Mouse (Mus musculus) T-cell, adult 2 months (primary cell): ENCODE results near the gene Clec3b.

Experiments used
- DNase-seq: peaks from one replicate; pipeline ENCODE4 v3.0.0; 2022; ENCODE audit warnings: low spot score

Gene Clec3b

DNA sequence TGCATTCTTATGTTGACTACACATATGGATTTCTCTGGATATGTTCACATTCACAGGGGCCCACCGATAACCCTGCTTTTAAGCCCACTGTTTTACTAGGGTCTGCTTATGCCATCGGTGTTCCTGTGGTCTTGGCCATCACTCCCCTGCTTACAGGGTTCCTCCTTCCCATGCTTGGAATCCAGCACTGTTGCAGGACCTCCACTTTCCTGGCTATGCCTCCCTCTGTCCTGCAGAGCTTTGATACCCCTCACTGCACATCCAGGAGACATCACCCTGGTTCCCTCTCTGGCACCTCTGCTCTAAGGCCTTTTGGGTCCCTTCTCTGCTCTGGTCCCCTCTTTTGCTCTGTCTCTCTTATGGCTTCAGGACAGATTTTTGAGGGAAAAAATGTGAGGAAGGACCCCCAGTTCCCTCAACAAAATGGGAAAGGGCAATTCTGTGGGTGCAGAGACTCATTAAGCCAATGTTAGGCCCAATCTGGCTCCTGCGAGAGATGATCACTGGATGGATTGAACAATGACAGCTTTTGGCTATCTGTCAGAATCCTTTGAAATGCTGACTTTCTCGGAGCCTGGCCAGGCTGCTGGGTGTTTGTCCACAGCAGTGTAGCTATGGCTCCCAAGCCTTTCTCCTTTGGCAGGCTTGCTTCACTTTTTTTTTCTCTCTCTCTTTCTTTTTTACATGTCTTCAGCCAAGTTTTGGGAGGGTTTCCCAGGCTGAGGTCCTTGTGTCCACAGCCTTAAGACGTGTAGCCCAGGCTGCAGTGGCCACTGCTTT, at the start of gene Clec3b:
Clec3b (plus strand) TSS at position 706 of the 780 bp plus-strand sequence.
- DNase-seq, result no peak

DNA sequence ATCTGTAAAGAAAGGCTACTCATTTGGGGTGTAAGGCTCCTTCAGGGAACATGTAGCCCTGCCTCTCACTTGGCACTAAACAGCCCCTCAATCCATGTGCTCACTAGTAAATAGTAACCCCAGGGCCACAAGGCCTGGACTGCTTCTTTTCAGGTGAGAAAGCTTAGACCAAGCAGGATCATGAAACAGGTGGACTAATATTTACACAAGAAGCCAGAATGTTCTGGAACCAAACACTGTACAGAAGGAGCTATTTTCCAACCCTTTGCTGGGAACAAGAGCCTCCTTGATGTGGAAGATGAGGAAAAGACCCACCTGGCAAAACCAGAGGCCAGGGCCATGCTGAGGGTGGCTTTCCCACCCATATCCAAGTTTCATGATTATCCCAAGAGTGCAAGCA, 47.3 kb upstream of the Clec3b start:
- no peak for DNase-seq

DNA sequence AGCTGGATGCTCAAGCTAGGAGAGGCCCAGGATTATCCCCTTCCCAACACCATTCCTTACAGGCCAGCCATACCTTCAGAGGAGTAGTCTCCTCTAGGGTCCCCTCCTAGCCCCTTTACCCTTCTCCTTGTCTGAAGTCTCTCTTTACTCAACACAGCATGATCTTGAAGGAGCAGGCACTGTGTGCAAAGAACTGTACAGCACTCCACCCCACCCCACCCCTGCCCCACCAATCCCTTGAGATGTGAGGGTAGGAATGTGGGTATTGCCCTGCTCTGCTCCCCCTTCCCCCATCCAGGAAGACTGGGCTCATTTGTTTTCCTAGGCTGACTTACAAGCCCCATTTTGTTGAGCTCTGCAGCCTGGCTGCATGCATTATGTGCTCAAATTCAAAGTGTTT, 46.4 kb upstream of the Clec3b start:
- no peak for DNase-seq

DNA sequence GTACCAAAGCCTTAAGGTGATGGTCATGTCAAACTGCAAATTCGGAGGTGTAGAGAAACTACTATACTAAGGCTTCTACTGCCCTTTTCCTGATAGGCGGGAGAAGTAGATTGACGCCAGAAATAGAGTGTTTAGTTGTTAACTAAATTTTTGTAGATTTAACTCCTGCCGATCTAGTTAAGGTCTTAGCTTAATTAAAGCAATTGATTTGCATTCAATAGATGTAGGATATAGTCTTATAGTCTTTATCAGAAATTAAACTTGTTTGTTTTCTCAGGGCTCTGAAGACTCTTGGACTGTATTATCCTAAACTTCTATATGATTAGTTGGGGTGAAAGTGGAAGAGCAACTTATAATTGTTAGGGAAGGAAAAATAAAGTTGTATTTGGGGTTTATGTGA, 43.6 kb upstream of the Clec3b start:
- DNase-seq, result no peak

DNA sequence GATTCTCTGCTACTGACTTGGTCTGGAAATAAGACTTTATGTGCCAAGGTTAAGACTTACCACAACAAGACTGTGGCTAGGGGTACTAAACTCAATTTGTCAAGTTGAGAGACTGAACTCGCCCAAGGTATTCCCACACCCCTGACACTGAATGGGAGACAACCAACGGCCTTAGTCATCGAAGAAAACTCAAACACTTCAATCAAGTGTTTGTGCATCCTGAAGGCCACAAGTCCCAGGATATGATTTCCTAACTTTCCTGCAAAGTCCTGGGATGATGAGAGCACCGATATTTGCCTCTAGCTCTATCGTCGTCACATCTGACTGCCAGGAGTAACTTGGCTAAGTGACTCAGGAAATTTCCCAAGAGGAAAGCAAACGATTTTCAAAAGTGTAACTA, 41.6 kb upstream of the Clec3b start:
- no peak for DNase-seq

DNA sequence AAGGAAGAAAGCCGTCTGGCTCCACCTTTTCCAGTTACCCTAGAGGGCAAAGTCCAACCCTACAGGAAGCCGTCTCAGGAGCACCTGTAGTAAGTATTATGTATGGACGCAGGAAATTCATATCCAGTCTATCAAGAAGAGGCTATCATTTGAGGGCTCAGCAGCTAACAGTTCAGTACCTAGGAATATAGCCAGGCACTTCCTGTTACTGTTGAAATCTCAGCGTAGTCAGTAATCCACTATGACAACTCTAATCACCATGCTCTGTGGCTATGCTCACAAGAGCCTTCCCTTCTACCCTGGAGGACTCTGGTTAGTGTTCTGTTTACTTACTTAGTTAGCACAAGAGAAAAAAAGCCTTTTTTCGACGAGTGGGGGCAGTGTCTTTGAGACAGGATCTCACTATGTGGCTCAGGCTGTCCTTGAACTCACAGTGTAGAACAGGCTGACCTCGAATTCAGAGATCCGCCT, 39.0 kb upstream of the Clec3b start:
- peak; percentile 21 for DNase-seq

DNA sequence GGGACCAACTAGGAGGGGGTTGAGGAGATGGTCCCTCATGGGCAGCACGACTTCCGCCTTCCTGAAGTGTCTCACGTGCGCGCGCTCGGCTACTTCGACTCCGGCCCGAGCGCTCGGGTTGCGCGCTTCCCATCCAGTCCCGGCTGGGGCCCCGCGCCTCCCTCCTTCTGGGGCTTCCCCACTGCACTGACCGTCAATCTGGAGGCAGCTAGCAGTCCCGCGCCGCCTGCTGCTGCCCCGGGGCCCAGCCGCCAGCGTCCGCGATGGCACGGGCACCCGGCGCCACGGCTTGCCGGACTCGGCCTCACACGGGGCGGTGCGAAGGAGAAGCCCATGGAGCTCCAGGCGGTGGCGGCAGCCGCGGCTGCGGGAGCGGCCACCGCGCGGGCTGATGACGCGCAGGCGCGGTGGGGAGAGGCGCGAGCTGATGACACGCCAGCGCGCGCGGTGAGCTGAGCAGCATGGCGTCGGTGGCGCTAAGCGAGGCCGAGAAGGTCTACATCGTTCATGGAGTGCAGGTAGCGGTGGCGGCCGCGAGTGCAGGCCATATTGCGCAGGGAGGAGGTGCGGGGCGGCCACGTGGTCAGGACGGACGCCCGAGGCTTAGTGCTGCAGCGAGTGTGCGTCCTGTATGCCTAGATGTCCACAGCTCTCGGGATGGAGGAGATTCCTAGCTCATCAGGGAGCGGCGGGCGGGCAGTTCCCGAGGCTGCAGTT, 37.8 kb upstream of the Clec3b start, which contains the start of the genes Zdhhc3 and Exosc7:
Zdhhc3 (minus strand) TSS at position 401 of the 717 bp plus-strand sequence.
Exosc7 (plus strand) TSS at position 411 of the 717 bp plus-strand sequence.
- peak; percentile 89 for DNase-seq

DNA sequence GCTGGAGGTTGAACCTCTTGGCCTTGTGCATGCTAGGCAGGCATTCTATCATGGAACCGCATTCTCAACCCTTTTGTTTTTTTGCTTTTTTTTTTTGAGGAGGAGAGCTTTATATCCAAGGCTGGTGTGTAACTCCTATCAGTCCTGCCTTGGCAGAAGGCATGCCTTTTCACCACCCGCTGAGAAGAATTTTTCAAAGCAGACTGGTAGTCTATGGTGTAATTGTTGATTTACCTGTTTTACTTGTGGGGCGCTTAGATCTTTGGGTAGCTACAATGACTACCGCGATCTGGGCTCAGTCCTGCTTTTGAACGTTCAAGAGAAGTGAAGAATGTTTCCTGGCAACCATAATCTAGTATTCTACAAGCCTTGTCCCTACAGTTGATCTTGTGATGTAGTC, 36.8 kb upstream of the Clec3b start:
- no peak for DNase-seq

DNA sequence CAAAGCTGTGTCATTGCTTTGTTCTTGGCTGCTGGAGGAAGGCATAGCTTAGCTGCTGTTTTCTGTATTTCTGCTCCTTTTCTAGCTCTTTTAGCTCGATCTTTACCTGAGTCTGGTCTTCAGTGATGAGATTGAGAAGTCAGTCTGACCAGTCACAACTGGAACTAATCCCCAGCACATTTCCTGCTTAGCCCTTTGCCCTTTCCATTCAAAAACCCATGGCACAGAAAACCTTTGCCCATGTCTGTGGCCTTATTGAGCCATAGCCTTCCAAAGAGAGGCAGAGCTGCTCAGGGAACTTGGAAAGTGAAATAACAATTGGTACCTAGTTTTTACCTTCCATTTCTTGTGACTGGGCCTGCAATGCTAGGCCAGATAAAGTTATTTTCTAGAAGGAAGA, 35.2 kb upstream of the Clec3b start:
- no peak for DNase-seq

DNA sequence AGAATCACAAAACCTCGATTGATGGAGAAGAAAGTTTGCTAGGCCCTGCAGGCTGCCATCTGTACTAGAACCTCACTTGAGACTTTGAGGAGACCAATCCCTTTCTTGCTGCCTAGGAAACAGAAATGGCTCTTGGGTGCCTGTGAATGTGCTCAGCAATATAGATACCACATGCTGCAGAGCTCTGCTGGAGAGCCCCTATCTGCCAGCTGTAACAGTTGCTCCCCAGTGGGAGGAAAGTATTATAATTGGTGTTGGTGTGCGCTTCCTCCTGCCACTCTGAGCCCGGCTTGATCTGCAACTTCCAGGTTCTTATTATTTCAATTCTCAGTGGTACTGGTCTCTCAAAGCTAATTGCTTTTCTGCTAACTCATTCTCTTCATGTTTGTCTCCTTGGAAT, 27.7 kb upstream of the Clec3b start:
- no peak for DNase-seq

DNA sequence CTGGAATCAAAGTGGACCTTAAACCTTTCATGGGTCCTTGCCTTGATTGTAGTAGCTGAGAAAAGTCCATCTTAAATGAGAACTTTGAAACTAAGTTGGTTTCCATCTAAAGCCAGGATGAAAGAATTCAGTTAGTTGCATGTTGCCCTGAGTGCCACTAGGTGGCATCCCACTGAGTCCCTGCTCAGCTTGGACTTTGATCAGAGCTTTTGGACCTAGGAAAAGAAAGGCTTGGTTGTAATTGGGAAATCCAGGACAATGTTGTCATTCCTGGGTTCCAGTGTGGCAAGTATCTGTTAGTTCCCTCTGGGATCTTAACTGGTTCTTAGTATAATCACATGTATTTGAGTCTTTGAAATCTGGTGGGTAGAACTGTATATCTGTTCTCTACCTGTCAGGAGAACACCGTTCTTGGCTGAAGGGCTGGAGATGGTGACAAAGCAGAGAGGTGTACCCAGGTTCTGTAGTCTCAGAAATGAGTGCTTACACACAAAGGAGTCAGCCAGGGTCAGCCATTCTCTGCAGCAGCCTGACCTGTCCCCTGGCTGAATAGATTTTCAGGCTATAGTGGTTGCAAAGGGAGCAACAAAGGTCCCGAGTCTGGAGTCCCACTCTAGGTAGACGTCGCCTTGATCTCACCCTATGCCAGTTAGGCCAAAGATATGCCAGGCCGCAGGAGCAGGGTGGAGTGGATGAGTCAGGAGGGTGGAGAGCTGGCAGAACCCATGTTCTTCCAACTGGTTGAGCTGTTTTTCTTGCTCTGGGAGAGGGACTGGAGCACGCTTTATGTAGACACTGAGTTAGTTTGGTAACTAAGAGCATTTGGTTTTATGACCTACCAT, 27.0 kb upstream of the Clec3b start:
- no peak for DNase-seq

DNA sequence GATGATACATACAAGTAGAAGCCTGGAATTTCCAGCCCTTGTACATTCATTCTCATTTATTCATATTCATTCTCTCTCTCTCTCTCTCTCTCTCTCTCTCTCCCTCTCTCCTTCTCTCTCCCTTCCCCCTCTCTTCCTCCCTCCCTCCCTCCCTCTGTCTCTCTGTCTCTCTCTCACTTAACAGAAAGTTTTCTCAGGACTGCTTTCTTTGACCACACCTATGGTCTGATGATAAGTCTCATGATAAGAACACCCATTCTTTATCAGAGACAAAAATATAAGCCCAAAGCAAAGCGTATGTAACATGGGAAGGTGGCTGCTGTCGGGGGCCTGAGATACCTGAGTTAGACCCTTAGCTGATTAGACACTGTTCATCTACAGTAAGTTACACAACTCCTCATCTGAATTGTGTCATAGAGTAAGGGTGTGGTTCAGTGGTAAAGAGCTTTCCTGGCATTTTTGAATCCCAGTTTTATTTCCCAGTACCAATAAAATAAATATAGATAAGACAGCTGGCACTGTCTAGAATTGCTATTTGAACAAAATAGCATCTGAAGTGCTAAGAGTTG, 26.2 kb upstream of the Clec3b start:
- no peak for DNase-seq

DNA sequence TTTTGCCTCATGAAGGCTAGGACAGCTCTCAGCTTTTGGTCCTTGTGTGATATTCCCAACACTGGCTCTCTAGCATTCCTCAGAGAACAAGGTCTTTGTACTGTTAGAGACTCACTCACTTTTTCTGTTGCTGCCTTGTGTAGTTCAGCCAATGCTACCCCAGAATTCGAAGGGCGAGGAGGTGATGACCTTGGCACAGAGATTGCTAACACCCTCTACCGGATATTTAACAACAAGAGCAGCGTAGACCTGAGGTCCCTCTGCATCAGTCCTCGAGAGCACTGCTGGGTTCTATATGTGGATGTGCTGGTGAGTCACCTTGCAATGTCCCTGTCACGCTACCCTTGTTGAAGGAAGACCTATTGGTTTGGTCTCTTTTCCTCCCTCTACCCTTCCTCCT, 23.1 kb upstream of the Clec3b start:
- no peak for DNase-seq

DNA sequence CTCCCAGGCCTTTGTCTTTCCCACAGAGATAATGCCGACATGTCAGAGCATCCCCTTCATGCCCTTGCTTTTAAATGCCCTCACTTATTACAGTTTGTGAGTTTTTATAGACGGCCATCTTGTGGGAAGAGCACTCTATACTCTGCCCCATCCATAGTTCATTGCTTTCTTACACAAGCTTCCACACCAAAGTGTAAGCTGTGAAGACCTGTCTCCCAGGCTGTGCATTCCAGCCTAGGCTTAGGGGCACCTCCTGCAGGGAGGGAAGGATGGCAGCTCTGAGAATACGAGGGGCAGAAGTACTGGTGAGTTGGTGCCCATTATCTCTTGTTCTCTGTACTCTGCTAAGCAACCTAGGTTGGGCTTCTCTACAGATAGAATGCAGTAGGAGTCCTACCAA, 17.8 kb upstream of the Clec3b start:
- no peak for DNase-seq

DNA sequence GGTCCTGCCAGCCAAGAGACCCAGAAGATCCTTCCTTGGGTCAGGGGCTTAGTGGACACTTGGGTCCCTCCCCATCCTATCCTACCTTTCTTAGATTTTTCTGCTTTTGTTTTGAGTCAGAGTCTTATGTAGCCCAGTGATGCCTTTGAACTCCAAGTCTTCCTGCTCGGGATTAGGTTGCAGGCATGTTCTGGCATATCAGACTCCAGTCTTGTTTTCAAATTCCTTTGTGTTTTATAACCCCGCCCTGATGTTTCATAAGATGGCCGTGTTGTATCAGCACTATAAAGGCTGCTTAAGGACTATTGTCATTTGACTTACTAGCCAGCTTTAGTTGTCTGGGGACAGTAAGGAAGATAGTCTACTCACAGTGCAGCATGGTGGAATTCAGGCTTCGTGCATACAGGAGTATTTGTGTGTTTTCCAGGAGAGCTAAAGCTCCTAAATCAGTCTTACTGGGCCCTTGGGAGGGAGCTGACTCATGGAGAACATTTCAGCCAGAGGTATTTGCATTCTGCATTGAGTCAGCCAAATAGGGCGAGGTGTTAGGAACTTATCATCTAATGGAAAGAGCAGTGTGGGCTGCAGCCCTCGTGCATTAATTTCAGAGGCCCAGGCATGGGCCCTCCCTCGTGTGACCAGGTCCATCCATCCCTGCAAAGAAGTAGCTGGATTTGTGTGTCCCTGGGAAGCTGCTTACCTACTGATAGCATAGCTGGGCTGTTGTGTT, 13.6 kb upstream of the Clec3b start:
- no peak for DNase-seq

DNA sequence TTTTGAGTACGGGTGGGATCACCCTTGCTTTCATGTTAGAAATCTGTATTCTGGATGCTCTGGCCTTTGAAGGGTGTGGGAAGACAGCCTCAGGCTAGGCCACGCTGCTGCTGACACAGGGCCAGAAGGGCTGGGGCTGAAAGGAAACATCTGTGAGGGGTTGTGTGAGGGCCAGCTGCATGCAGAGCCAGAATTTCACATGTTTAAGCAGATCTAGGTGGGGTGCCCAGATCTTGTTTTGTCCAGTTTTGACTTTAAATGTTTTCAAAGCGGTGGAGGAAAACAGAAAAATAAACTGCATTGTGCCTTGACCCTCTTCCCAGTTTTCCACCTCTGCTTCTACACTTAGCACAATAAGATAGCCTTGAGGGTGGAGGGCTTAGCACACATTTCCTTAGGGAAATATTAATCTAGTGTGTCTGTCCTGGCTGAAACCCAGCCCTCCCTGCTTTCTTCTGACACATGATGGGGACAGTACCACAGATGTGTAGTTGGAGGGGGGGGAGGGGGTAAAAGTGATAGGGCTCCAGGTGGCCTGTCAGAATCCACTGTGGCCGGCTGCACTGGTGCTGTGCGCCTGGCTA, 11.8 kb upstream of the Clec3b start:
- no peak for DNase-seq

DNA sequence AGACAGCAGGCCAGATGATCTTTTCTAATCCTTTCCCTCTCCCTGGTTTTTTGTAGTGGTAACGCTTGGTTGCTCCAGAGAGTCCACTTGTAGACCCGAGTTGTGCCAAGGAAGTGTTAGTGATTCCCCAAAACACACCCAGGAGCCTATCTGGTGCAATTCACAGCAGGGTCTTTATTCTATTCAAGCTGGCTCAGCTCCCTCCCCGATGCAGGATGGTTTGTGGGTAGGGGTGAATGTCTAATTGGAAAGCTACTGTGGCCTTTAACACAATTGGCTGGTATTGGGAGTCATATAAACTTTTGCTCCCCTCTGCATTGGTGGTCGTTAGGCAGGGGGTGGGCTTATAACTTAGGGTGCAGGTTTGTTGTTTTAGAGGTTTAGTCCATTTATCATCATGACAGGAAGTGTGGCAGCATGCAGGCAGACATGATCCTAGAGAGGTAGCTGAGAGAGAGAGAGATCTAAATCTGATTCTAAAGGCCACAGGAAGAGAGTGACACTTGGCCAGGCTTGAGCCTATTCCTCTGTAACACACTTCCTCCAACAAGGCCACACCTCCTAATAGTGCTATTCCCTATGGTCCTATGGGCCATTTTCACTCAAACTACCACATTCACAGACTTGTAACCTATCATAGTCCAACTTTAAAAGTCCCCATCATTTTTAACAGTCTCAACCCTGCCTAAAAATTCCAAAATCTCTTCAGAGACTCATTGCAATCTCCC, 10.7 kb upstream of the Clec3b start:
- DNase-seq, result no peak

DNA sequence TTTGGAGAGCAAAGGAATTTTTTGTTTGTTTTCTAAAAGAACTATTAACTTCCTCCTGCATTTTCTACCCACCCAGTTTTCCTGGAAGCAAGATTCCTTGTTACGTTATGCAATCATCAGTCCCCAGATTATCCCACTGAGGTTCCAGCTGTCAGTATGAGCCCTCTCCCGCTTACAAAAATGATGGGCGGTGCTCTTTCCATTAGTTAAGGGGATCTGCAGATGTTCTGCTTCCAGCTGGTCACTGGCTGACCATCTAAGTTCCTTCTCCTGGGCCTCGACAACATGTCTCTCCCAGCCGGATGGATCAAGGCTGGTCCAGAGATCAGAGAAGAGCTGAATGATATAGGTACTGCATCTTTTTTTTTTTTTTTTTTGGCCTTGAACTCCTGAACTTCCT, 2.3 kb upstream of the Clec3b start:
- DNase-seq, result no peak

DNA sequence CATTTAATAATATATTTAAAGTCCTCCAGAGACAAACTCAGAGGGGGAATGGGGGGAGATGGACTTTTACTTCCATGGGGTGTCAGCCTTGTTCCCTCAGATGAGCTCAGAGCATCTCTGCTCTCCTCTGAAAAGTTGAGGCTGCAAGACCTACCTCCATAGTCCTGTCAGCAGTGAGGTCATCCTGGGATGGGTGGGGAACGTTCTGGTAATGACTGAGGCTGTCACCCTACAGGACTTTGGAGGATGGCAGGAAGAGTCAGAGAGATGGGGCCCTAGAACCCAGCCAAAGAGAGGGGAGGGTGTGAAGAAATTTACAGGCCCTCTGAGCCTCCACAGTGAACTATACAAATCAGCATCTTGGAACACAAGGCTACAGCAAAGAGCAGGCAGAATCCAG, 815 bp downstream of the Clec3b start:
- no peak for DNase-seq

DNA sequence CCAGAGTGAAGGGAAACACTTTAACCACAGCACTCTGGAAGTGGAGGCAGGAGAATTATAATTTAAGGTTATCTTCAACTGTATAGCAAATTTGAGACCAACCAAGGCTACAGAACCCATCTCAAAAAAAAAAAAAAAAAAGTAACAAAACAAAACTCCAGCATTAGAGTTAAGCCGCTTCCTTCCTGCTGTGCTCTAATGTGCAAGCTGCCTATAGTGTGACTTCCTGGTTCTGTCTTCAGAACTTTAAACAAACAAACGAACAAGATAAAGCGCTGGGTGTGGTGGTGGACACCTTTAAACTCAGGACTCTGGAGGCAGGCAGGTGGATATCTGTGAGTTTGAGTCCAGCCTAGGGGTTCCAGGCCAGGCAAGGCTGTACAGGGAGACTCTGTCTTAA, 1.3 kb downstream of the Clec3b start:
- DNase-seq, result peak; percentile 38
